Mouse (Mus musculus) embryonic fibroblast, embryonic 13.5 days (primary cell): ENCODE data around the gene Il17rd. TPM values are rescaled to one million over a fixed set of nuclear protein-coding genes. Genes with fewer than 3 reads are reported as not detected.

ENCODE experiments used
- H3K27ac ChIP-seq: 2 replicates; pipeline ENCODE4 v1.5.1; 2012; ENCODE audit warnings: low read length, control low read depth, inconsistent platforms; ENCODE audit not compliant: insufficient read depth
- H3K4me1 ChIP-seq: 2 replicates; pipeline ENCODE4 v1.6.1; 2011; ENCODE audit warnings: low read length; ENCODE audit not compliant: control insufficient read depth, insufficient read depth
- H3K4me3 ChIP-seq: 2 replicates; pipeline ENCODE4 v1.5.1; 2011; ENCODE audit warnings: mild to moderate bottlenecking, control low read depth, low read length; ENCODE audit not compliant: insufficient read depth
- CTCF ChIP-seq: IDR thresholded peaks from 2 replicates; pipeline ENCODE4 v1.5.1; 2011; ENCODE audit warnings: mild to moderate bottlenecking, control low read depth, low read length, moderate library complexity, borderline replicate concordance; ENCODE audit not compliant: insufficient read depth
- POLR2A ChIP-seq: IDR thresholded peaks from 2 replicates; pipeline ENCODE4 v1.6.1; 2011; ENCODE audit warnings: low read depth, mild to moderate bottlenecking, control low read depth, low read length, moderate library complexity
- polyA plus RNA-seq: library from polyadenylated mRNA; stranded (reverse); fragments of >200 nt; gene quantifications from 2 replicates; pipeline ENCODE4 v1.2.4, GENCODE M21; 2011; ENCODE audit warnings: low read depth; ENCODE audit not compliant: missing spikeins, insufficient read length

The Il17rd gene
- polyA plus RNA-seq, 1 experiment: 19.3 TPM

DNA sequence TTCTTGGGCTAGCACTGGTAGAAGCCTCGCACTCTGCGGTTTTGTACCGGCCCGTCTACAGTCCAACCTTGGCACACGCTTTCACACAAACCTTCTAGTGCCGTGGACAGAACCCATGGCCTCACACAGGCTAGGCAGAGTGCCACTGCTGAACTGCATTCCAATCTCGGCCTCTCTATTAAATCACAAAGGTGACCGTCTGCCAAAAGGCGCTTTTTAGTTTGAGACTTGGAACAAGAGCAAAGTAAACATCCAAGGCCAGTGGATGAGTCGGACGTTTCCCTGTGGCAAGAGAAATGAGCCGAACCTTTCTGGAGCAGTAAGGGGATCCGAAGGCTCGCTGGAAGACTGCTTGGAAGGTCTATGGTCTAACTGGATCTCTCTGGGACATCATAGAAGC, 18.9 kb upstream of the Il17rd start:
- no peak overlapping the region for H3K27ac ChIP-seq
- TF ChIP-seq POLR2A (no peak), CTCF (no peak)
- H3K4me1 ChIP-seq: no peaks in the 10 kb centered on the region
- H3K4me3 ChIP-seq: no peak overlapping the region

DNA sequence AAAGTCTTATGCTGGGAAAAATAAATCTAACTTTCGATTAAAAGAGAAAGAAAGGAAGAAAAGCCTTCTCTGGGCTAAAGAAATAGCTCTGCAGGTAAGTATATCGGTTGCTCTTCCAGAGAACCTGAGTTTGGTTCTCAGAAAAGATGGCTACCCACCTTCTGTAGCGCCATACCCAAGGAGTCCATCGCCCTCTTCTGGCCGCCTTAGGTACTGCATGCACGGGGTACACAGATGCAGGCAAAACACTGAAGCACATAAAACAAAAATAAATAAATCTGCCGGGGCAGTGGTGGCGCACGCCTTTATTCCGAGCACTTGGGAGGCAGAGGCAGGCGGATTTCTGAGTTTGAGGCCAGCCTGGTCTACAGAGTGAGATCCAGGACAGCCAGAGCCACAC, 15.9 kb upstream of the Il17rd start:
- H3K27ac ChIP-seq: no peak overlapping the region
- TF ChIP-seq POLR2A (no peak), CTCF (peak; percentile 74; the same call in 1 of the 2 replicates)
- no peak overlapping the region for H3K4me3 ChIP-seq
- H3K4me1 ChIP-seq: no peaks in the 10 kb centered on the region

DNA sequence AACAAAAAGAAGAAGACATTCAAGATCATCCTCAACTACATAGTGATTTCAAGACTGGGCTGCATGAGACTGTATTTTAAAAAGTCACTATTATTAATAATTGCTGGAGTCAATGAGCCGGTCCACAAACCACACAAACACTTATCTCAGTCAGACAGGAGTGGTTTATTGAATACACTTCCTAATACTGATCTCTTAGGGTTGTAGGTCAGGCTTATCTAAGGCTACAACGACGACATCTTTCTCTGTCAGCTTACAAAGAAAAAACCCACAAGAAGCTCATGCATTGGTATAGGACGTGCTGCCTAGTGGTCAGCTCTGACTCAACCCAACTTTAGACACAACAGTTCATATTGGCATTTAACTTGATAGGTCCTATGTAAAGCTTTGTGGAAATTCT, 14.1 kb upstream of the Il17rd start:
- no peak overlapping the region for H3K4me3 ChIP-seq
- H3K27ac ChIP-seq: no peak overlapping the region
- H3K4me1 ChIP-seq: no peaks in the 10 kb centered on the region
- TF ChIP-seq POLR2A: no peak

DNA sequence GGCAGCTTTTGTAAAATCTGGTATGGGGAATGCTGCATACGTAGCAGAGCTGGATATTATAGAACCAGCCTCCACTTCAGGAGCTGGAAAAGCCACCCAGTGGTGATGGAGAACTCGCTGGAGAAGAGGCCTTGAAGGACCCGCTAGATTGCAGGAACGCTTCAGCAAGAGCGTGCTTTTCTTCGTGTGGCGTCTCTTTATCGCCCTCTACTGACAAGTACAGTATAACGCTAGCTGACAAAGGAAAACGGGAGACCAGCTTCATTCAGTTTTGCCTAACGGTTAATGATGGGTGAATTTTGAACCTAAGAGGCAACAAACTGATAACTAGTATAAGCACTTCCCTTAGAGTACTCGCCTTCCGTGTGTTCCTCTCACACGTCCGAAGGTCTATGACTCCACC, 9.0 kb upstream of the Il17rd start:
- H3K4me3 ChIP-seq: no peak overlapping the region
- no peaks in the 10 kb centered on the region for H3K4me1 ChIP-seq
- TF ChIP-seq CTCF: peak; percentile 57; the same call in 1 of the 2 replicates
- TF ChIP-seq POLR2A: no peak
- no peak overlapping the region for H3K27ac ChIP-seq

DNA sequence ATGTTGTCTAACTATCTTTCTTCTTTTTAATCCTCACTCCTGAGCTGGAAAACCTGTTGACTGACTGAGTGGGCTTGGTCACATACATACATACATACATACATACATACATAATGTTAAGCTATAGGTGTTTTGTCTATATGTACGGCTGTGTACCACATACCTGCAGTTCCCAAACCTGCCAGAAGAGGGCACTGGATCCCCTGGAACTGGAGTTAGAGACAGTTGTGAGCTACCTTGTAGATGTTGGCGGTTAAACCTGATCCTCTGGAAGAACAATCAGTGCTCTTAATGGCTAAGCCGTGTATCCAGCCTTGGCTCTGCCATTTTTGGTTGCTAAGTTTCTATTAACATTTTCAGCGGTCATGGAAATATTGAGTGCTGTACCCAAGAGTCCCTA, 7.6 kb upstream of the Il17rd start:
- Histone ChIP-seq H3K4me1 (no peaks in the 10 kb centered on the region), H3K4me3 (no peak overlapping the region), H3K27ac (no peak overlapping the region)
- TF ChIP-seq CTCF (peak; percentile 46; the same call in 1 of the 2 replicates), POLR2A (no peak)

DNA sequence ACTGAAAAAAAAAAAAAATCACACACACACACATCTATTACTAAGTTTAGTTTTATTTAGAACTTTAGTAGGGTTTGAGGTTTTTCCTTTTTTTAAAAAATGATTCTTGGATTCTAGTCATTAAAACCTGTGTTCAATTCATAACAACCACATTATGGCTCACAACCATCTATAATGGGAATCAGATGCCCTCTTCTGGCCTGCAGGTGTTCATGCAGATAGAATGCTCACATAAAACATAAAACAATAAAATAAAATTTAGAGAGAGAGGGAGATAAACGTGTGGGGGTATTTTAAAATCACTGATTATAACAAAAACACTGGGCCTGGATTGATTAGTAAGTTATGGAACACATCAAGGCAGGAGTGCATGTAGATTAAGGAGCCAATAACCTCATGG, 1.2 kb upstream of the Il17rd start:
- H3K4me1 ChIP-seq: no peaks in the 10 kb centered on the region; the same call in 1 of the 2 replicates
- no peak overlapping the region for H3K4me3 ChIP-seq
- no peak overlapping the region for H3K27ac ChIP-seq
- TF ChIP-seq CTCF: no peak
- TF ChIP-seq POLR2A: no peak

DNA sequence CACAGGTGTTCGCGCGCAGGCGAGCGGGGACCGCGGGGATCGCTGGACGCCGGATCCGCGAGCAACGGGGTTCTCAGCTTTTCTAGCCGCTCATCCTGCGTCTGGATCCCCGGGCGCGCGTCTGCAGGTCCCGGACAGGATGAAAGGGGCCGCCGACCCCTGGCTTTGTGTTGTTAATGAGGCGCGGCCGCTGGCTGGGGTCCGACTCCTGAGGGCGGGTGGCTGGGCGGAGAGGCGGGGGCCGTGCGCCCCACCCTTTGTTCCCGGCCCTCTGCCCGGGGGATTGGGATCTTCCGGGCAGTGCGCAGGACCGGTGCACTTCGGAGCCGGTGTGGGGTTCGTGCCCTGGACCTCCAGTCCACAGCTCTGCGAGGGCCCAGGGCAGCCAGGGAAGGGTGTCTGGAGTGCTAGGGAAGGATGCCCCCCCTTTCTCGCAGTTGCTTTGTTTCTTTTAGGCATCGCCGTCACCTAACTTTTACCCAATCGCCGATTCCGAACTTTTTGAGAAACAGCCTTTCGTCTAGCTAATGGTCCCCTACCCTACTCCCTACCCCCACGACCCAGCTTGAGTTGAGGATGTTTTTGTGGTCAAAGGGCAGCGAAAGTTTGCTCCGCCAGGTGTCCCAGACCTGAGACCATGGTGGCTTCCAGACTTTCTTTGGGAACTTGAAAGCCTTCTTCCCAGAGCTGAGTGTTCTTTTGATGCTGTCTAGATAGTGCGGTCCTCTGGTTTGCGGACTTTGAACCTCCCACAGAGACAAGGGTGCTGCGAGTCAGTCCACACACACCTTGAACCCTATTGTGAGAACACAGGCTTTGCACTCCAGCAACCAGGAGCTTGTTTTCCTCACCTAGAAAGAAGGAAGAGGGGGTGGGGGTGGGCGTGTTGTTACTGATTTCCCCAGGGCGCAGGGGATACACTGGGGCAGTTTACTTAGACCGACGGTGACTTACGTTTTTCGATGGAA, 824 bp downstream of the Il17rd start:
- Histone ChIP-seq H3K4me3 (peak overlapping the region; percentile 97), H3K27ac (0 out of 2 replicates have a peak overlapping the region, but pooled peaks have one; percentile 35), H3K4me1 (peaks cover 8% of the 10 kb centered on the region)
- peak; percentile 55 for TF ChIP-seq POLR2A
- TF ChIP-seq CTCF: no peak

DNA sequence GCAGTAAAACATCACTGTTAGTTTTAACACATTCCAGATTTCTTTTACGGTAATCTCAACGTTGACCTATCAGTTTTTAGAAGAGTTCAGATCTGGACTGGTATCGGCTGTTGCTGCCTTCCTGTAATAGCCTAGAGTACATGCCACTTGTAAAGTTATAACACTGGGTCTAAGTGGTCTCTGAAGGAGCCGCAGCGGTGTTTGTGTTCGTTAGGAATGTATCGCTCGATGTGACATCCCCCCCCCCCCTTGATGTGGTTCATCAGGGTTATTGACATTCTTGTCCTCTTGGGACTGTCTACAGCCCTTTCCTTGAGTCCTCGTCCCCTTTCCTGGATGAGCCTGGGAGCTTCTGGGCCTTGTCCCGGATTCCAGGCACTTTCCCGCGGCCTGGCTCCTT, 1.7 kb downstream of the Il17rd start:
- Histone ChIP-seq H3K4me1 (peaks cover 13% of the 10 kb centered on the region), H3K4me3 (peak overlapping the region; percentile 97), H3K27ac (peak overlapping the region; percentile 20; the same call in 1 of the 2 replicates)
- no peak for TF ChIP-seq POLR2A
- TF ChIP-seq CTCF: no peak

DNA sequence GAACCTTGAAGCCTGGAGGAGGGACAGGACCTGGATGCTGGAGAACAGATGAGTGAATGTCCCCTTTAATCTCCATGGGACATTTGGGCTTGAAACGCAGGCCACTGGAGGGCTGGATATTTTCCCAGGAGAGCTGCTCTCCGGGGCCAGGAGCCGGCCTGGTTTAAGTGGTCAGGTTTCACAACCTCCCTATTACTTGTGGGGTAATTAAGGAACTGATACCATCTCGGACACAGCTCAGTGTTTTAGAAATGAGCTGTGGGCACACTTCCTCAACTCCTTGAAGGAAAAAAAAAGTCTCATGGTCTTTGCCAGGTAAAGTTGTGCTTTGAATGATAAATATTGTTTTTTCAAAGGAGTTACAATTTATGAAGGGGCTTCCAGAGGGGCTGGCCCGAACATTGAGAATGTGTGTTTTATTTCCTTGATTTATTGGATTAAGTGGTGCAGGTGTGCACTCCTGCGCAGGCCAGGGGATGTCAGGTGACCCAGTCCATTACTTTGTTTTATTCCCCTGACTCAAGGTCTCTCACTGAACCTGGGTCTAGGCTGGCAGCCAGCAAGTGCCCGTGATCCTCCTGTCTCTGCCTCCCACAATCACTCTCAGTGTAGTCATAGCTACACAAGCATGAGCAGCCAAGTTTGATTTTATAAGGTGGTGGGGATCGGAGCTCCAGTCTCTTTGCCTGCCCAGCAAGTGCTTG, 3.7 kb downstream of the Il17rd start:
- TF ChIP-seq CTCF: no peak
- TF ChIP-seq POLR2A: no peak
- H3K4me1 ChIP-seq: peaks cover 17% of the 10 kb centered on the region
- H3K4me3 ChIP-seq: no peak overlapping the region
- peak overlapping the region; percentile 72 for H3K27ac ChIP-seq

DNA sequence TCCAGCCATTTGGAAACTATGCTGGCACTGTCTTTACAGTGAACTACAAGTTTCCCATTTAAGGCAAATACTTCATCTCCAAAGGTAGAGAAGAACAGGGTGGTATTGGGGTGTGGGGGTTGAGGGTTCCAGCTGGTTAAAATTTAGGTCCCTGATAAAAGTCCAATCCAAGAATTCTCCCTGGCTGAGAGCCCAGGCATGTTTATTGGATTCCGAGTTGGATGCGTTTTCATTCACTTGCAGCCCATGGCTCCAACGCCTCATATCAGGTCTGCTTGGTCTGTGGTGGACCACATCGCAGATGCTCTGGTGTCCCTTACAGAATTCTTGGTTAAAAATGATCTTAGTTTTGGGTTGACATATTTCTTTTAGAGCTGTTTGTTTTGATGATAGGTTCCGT, 4.7 kb downstream of the Il17rd start:
- peak overlapping the region; percentile 72 for H3K27ac ChIP-seq
- H3K4me3 ChIP-seq: no peak overlapping the region
- H3K4me1 ChIP-seq: peaks cover 21% of the 10 kb centered on the region
- TF ChIP-seq POLR2A (no peak), CTCF (no peak)
